Mouse (Mus musculus) liver, postnatal 0 days (tissue): ENCODE results near the gene Scgb1a1.

ENCODE experiments used
- CTCF ChIP-seq: sonication (generic); IDR thresholded peaks from 2 replicates; pipeline ENCODE4 v1.5.1; 2016; ENCODE audit warnings: antibody characterized with exemption, low read depth
- EP300 ChIP-seq: IDR thresholded peaks from 2 replicates; pipeline ENCODE4 v1.6.1; 2016; ENCODE audit warnings: antibody characterized with exemption, low read depth, mild to moderate bottlenecking

GRCm38 (mm10) chr19:9122390-9122789, 34.6 kb upstream of the Scgb1a1 start:
- TF ChIP-seq EP300 (no peak), CTCF (no peak)
